Mouse (Mus musculus) kidney, adult 2 months (tissue): Measurements from ENCODE around the gene Lsamp.

Experiments
- CTCF ChIP-seq: fragments of 200-500 bp; conservative IDR thresholded peaks from 2 replicates; pipeline ENCODE4 v1.5.1; 2011; ENCODE audit warnings: low read depth, mild to moderate bottlenecking, control low read depth, low read length, moderate library complexity, mixed read lengths; ENCODE audit not compliant: insufficient read depth, insufficient read length
- POLR2A ChIP-seq: fragments of 200-500 bp; IDR thresholded peaks from one replicate; pipeline ENCODE4 v1.6.1; 2011; ENCODE audit warnings: low read depth, low read length, control low read depth

DNA sequence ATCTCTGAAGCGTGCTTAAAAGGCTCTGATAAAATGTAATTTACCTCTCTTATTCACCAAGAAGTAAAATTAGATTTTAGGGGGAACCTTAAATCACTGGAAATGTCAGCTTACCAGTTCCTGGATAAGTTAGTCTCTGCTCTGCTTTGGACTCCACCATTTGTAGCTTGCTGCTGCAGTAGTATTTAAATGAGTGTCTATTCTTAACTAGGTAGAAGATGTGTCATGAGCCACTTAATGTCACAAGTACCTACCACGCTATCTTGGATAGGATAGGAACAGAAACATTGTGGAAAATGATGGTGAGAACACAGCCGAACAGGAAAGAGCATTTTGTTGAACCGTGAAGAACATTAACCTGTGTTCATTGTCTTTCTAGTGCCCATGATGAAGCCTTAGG, 1929.2 kb downstream of the Lsamp start:
- TF ChIP-seq POLR2A (no peak), CTCF (no peak)
